Mouse (Mus musculus) CD4-positive naive resting alpha-beta T cell, adult 76 days (primary cell): ENCODE results near the gene 9130008F23Rik. TPM values are rescaled to one million over a fixed set of nuclear protein-coding genes. Genes with fewer than 3 reads are reported as not detected.

Experiments
- total RNA-seq: library from RNA; stranded (reverse); gene quantifications from one replicate; pipeline ENCODE4 v1.2.4, GENCODE M21; 2023

The 9130008F23Rik gene
- total RNA-seq = not detected

GRCm38 (mm10) chr17:40879924-40880691 lies at the start of gene 9130008F23Rik:
Gene 9130008F23Rik, minus strand, starts transcription at chr17:40880559.

GRCm38 (mm10) chr17:40914250-40914649 lies 33.9 kb upstream of the 9130008F23Rik start, which contains the start of gene Glyatl3:
Gene Glyatl3, minus strand, starts transcription at chr17:40914350.

Other genes starting within 250 kb of the 9130008F23Rik start
- gene Esp3, start 248.5 kb downstream of the 9130008F23Rik start, total RNA-seq = not detected
- gene Esp1, start 153.4 kb downstream of the 9130008F23Rik start, total RNA-seq = not detected
- gene Crisp2, start 73.6 kb downstream of the 9130008F23Rik start, total RNA-seq = not detected
- gene Rhag, start 69.4 kb downstream of the 9130008F23Rik start, total RNA-seq = 0.47 TPM
- not detected for gene Glyatl3, start 33.8 kb upstream of the 9130008F23Rik start, total RNA-seq
- gene Mut, start 54.1 kb upstream of the 9130008F23Rik start, total RNA-seq = 10.0 TPM
- 39.0 TPM for gene Cenpq, start 54.5 kb upstream of the 9130008F23Rik start, total RNA-seq